Mouse (Mus musculus): ENCODE results near the gene Gm3636.
"Not testable (repeated sequence)": the region's sequence is repeated elsewhere in the genome, so short reads cannot be mapped to it uniquely, and the experiment has no call there.

The Gm3636 gene

GRCm38 (mm10) chr14:6742232-6742631 lies at the start of gene Gm3636:
Gene Gm3636 (minus strand): TSS chr14:6742332.
- DNase-seq: not testable (repeated sequence)

GRCm38 (mm10) chr14:6774311-6774710 lies 32.2 kb upstream of the Gm3636 start, which contains the start of gene Gm8362:
Gene Gm8362 (minus strand): TSS chr14:6774411.
- not testable (repeated sequence) for DNase-seq

GRCm38 (mm10) chr14:6757231-6757536 lies 15.1 kb upstream of the Gm3636 start:
- DNase-seq: not testable (repeated sequence)

GRCm38 (mm10) chr14:6756384-6757230 lies 14.5 kb upstream of the Gm3636 start:
- DNase-seq: not testable (repeated sequence)

GRCm38 (mm10) chr14:6720151-6720550 lies 22.0 kb downstream of the Gm3636 start, which contains the start of gene Gm8050:
Gene Gm8050 (minus strand): TSS chr14:6720251.
- not testable (repeated sequence) for DNase-seq

All from kidney, adult 11 months (tissue).